Mouse (Mus musculus): ENCODE measurements around the gene Mdm1. TPM values are rescaled to one million over a fixed set of nuclear protein-coding genes. Genes with fewer than 3 reads are reported as not detected.
"Not testable (repeated sequence)": the region's sequence is repeated elsewhere in the genome, so short reads cannot be mapped to it uniquely, and the experiment has no call there.

Gene Mdm1
- total RNA-seq, 2 experiments from 2014 or later, result 23.4 to 25.9 TPM

- not testable (repeated sequence) for DNase-seq (ENCODE audit: low spot score in 2 of 2)
Observed at GRCm38 (mm10) chr10:118215719-118216393, 74.2 kb downstream of the Mdm1 start.

Other genes starting within 250 kb of the Mdm1 start
- gene Il22, start 63.1 kb downstream of the Mdm1 start, total RNA-seq (2021), result not detected
- under 1 TPM; 0.59 to 0.68 TPM for gene Gm32717, start 99.0 kb downstream of the Mdm1 start, total RNA-seq (2021)
- under 1 TPM; 0.59 to 0.68 TPM for gene Gm32802, start 116.9 kb downstream of the Mdm1 start, total RNA-seq (2021)
- not detected for gene Iltifb, start 153.2 kb downstream of the Mdm1 start, total RNA-seq (2021)
- gene Gm9040, start 185.2 kb downstream of the Mdm1 start, total RNA-seq (2021), result not detected
- not detected for gene Gm9044, start 190.6 kb downstream of the Mdm1 start, total RNA-seq (2021)
- under 1 TPM in 1 of 2 experiments, not detected in 1; 0.14 TPM for gene Gm9045, start 196.0 kb downstream of the Mdm1 start, total RNA-seq (2021)
- gene Gm9046, start 201.4 kb downstream of the Mdm1 start, total RNA-seq (2021), result not detected
- under 1 TPM in 1 of 2 experiments, not detected in 1; 0.23 TPM for gene Gm9048, start 206.9 kb downstream of the Mdm1 start, total RNA-seq (2021)
- gene Gm9049, start 212.3 kb downstream of the Mdm1 start, total RNA-seq (2021), result under 1 TPM in 1 of 2 experiments, not detected in 1; 0.14 TPM